In the genomic region with DNA sequence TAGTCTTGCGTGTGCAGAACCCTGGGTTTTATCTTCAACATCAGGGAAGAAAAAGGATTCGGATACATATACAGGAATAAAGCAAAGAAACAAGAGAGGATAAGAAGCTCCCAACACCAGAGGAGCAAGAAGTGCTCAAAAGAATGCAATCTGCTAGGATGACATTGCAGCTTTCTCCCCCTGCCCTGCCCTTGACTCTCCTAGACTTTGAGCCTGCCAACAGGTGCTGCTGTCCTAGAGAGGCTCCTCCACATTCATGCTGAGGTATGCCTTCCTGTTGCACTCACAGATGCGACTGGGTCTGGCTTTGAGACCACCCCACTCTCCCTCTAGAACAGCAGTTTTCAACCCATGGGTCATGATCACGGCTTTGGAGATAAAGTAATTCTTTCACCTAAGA, we compare ENCODE assay signal across 10 mouse cellular contexts.
DNase-seq lines count a peak whose midpoint lies in the region; ATAC-seq and TF ChIP-seq lines count a peak whose summit lies in the region.
"Had no signal": no experiment of that assay in that cellular context is flagged by ENCODE, and none has a peak within 500 bp of the region (broad histone marks: within the 10 kb centered on the region; RNA-seq: fewer than 3 reads in every experiment).

No protein-coding gene starts in this region.

- H3K4me1 ChIP-seq in forebrain, embryonic 10.5 days = peaks cover 99% of the 10 kb centered on the region
- peaks cover 79% of the 10 kb centered on the region for H3K4me1 ChIP-seq in forebrain, embryonic 16.5 days (replicated peaks; ENCODE audit: control insufficient read depth, insufficient read depth, low read length)
- peaks cover 75% of the 10 kb centered on the region for H3K4me1 ChIP-seq in kidney, adult 2 months (ENCODE audit: control insufficient read depth, insufficient read depth, low read length)
- H3K4me1 ChIP-seq in spleen, adult 2 months (ENCODE audit: control insufficient read depth, insufficient read depth, insufficient read length) = peaks cover 34% of the 10 kb centered on the region

- ATAC-seq in forebrain, embryonic 16.5 days = no peak
- no peak for ATAC-seq in erythroid progenitor cell, adult 5-6 weeks (replicated peaks; ENCODE audit: low FRiP score, poor library complexity, severe bottlenecking)

- no peak overlapping the region for H3K4me3 ChIP-seq in forebrain, embryonic 10.5 days
- H3K4me3 ChIP-seq in forebrain, embryonic 16.5 days (replicated peaks; ENCODE audit: low read length) = no peak overlapping the region
- no peak overlapping the region for H3K4me3 ChIP-seq in kidney, adult 2 months (ENCODE audit: insufficient read depth, low read depth, low read length)
- no peak overlapping the region for H3K4me3 ChIP-seq in spleen, adult 2 months (ENCODE audit: extremely low read depth, insufficient read depth, insufficient read length)
- H3K4me3 ChIP-seq: hindbrain, embryonic 15.5 days had no signal

- no peaks in the 10 kb centered on the region for H3K27me3 ChIP-seq in forebrain, embryonic 10.5 days (ENCODE audit: poor library complexity, severe bottlenecking)
- no peaks in the 10 kb centered on the region for H3K27me3 ChIP-seq in forebrain, embryonic 16.5 days (replicated peaks; ENCODE audit: control insufficient read depth, insufficient read depth, low read length)
- no peaks in the 10 kb centered on the region for H3K27me3 ChIP-seq in kidney, adult 2 months (replicated peaks; ENCODE audit: control insufficient read depth, insufficient read depth, low read length)
- H3K27me3 ChIP-seq in spleen, adult 2 months (ENCODE audit: control insufficient read depth, insufficient read depth, low read length) = no peaks in the 10 kb centered on the region
- H3K27me3 ChIP-seq: hindbrain, embryonic 15.5 days had no signal

- DNase-seq in forebrain, embryonic 10.5 days (ENCODE audit: extremely low spot score, low spot score) = no peak
- no peak for DNase-seq in kidney, adult 2 months
- no peak for DNase-seq in kidney, postnatal 10 days
- DNase-seq in spleen, adult 2 months (ENCODE audit: low read depth in 1 of 2, low spot score in 2 of 2) = no peak
- no peak for DNase-seq in spleen, adult 18-20 months
- peak; percentile 39 to 66 for DNase-seq in thymus, postnatal 36 days
- DNase-seq: layer of hippocampus, adult 9-11 months had no signal

- H3K36me3 ChIP-seq in forebrain, embryonic 10.5 days (replicated peaks) = peaks cover 39% of the 10 kb centered on the region
- H3K36me3 ChIP-seq in forebrain, embryonic 16.5 days (ENCODE audit: control insufficient read depth, insufficient read depth) = no peaks in the 10 kb centered on the region
- no peaks in the 10 kb centered on the region for H3K36me3 ChIP-seq in kidney, adult 2 months (ENCODE audit: control insufficient read depth, insufficient read depth, low read length)
- no peaks in the 10 kb centered on the region for H3K36me3 ChIP-seq in spleen, adult 2 months (ENCODE audit: control insufficient read depth, insufficient read depth, low read length)
- H3K36me3 ChIP-seq: hindbrain, embryonic 15.5 days had no signal

- no peaks in the 10 kb centered on the region for H3K9me3 ChIP-seq in forebrain, embryonic 10.5 days
- no peaks in the 10 kb centered on the region for H3K9me3 ChIP-seq in forebrain, embryonic 16.5 days (ENCODE audit: control insufficient read depth, low read length)
- H3K9me3 ChIP-seq: hindbrain, embryonic 15.5 days had no signal

- TF ChIP-seq POLR2A in kidney, adult 2 months (IDR thresholded peaks at IDR 0.05; ENCODE audit: low read depth, low read length) = no peak
- no peak for TF ChIP-seq POLR2A in spleen, adult 2 months (IDR thresholded peaks at IDR 0.05; ENCODE audit: low read depth, low read length)

- no peak overlapping the region for H3K4me2 ChIP-seq in forebrain, embryonic 16.5 days (ENCODE audit: low read length)
- H3K4me2 ChIP-seq: hindbrain, embryonic 15.5 days had no signal

- H3K27ac ChIP-seq in forebrain, embryonic 10.5 days = peak overlapping the region; percentile 60
- H3K27ac ChIP-seq in forebrain, embryonic 16.5 days (ENCODE audit: low read length) = no peak overlapping the region
- peak overlapping the region; percentile 46 for H3K27ac ChIP-seq in kidney, adult 2 months (ENCODE audit: insufficient read depth, low read depth, low read length)
- 0 out of 2 replicates have a peak overlapping the region, but pooled peaks have one; percentile 46 for H3K27ac ChIP-seq in spleen, adult 2 months (ENCODE audit: insufficient read depth, low read length)
- H3K27ac ChIP-seq: hindbrain, embryonic 15.5 days had no signal

- H3K9ac ChIP-seq in forebrain, embryonic 16.5 days (replicated peaks; ENCODE audit: low read depth, low read length) = no peak overlapping the region
- H3K9ac ChIP-seq: hindbrain, embryonic 15.5 days had no signal

- 88% methylated on average over 4 of the region's 4 CpGs for WGBS in forebrain, embryonic 10.5 days
- WGBS in forebrain, embryonic 16.5 days = 79% methylated on average over 4 of the region's 4 CpGs
- 58% methylated on average over 4 of the region's 4 CpGs for WGBS in kidney, adult 2 months
- WGBS in spleen, adult 2 months = 83% methylated on average over 4 of the region's 4 CpGs

- no peak for TF ChIP-seq CTCF in kidney, adult 2 months (conservative IDR thresholded peaks at IDR 0.05; ENCODE audit: insufficient read depth, insufficient read length, low read depth, low read length)
- TF ChIP-seq CTCF in spleen, adult 2 months (IDR thresholded peaks at IDR 0.05; ENCODE audit: extremely low read depth, insufficient read depth, insufficient read length, insufficient replicate concordance) = no peak

Comparison
In these comparisons a context has a peak if more than half of its experiments do, and no peak if none do; other contexts are left out.
1. DNase-seq: peak in thymus, postnatal 36 days (2 of 2); none in forebrain, embryonic 10.5 days (single experiment), kidney, adult 2 months (single experiment), kidney, postnatal 10 days (single experiment), spleen, adult 2 months (0 of 2) and spleen, adult 18-20 months (0 of 2).